Mouse (Mus musculus) liver, embryonic 14 days (tissue): ENCODE measurements around the gene Klk11. TPM values are rescaled to one million over a fixed set of nuclear protein-coding genes. Genes with fewer than 3 reads are reported as not detected.

Experiments
- polyA plus RNA-seq: library from polyadenylated mRNA; depleted of rRNA; stranded (reverse); fragments of >200 nt; gene quantifications from 2 replicates; pipeline ENCODE4 v1.2.3, GENCODE M21; 2012; rRNA removed

Klk11 gene
- not detected in 2 replicates for polyA plus RNA-seq

DNA sequence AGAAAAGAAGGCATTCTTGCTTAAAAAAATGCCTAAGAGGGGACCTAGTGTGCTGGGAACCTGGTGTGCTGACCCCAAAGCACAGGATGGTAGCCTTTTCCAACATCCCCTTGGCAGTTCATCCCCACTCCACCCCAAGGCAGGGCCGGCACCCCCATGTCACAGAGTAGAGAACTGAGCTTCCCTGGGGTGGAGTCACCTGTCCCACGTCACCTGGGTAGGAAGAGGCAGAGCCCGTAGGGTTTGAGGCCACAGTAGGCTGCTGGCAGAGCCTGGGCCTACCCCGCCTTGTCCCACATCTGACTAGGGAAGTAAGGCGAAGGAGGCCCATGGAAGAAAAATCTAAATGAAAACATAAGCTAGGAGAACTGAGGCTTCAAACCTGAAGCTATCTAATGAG is at the start of gene Klk11:
TSS of gene Klk11 (plus strand) at position 241 of the 400 bp plus-strand sequence.

DNA sequence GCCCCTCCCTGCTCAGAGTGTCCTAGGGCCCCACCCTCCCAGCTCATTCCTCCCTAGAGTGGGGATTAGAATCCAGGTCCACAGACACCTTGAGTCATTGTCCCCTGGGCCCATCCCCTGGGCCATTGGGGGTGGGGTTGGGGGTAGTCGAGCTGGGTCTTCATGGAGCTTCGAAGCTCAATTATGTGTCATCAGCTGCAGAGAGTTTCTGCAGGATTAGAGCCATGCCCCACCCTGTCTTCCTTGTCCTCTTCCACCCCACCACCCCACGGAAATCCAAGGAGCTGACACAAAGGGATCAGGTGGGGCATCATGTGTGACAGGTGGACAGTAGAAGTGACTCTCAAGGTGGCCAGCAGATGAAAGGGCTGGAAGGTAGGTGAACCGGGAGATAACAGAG is 5.8 kb upstream of the Klk11 start, which contains the start of gene Klk12:
TSS of gene Klk12 (plus strand) at position 301 of the 400 bp plus-strand sequence.

DNA sequence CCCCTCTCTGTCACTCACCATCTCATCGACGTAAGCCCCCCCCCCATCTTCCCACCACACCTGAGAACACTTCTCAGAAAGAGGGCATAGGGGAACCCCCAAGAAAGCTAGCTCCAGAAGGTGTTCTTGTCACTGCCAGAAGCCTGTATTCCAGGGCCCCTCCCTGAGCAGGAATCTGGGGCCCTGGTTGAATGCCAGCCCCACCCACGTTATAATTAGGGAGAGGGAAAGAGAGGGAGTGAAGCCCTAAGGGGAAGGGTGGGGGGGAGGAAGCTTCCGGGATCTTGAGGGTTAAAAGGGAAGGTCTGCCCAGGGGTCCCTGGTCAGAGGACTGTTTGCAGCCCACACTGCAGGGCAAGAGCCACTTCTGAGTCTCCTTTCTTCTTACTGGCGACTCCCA is 6.3 kb downstream of the Klk11 start, which contains the start of gene Klk10:
TSS of gene Klk10 (plus strand) at position 290 of the 400 bp plus-strand sequence.

DNA sequence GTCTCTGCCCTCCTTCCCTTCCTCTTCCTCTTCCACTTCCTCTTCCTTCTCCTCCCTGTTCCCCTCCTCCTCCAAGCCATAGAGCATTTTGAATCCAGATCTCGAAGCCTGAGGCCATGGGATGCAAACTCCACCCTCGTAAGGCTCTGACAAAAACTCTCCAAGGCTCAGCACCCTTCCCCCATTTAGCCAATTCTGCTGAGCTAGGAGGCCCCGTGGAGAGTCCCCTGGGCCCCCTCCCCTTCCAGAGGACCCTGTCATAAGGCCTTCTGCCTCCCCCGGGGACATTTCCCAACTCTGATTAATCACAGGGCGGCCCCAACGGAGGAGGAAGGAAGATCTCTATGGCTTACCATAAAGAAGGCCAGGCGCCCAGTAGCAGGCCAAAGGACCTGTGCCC is 17.2 kb downstream of the Klk11 start, which contains the start of gene Klk9:
TSS of gene Klk9 (plus strand) at position 301 of the 400 bp plus-strand sequence.

DNA sequence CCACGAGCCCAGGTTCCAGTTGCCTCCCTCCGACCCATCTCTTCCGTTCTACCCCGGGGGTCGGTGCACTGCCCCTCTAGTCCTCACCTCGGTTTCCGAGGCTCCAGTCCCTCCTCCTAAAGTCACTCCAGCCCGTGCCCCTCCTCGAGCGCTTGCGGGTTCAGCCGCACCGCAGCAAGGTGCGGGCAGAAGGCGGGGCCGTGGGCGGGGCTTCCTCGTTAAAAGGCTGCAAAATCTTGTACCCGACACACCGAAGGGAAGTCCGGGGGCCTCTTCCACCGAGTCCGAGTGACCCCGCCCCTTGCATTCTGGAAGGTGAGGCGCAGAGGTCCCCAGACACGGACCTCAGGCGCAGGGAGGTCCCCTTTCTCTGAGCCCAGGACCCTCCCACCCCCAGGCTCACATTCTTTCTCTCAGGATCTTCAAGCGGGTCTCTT is 22.9 kb downstream of the Klk11 start, which contains the start of gene Klk8:
TSS of gene Klk8 (plus strand) at position 245 of the 437 bp plus-strand sequence.

DNA sequence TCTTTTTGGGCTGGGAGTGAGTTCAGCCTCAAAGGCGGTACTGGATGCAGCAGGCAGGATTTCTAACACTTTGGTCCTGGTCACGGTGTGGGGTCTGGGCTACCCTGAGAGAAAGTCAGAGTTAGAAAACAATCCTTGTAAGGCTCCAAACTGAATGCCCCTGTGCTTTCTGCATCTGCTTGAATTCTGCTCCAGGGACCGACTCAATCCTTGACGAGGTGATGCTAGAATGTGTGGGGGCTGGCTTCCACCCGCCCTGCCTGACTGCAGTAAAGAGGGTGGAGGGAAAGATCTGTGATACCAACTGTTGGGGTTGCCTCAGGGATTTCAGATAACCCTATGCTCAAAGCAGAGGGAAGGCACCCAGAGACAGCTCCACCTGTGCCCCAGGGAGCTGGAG is 36.6 kb downstream of the Klk11 start, which contains the start of gene Klk7:
TSS of gene Klk7 (plus strand) at position 301 of the 400 bp plus-strand sequence.

GRCm38 (mm10) chr7:43824199-43824598 is 49.8 kb downstream of the Klk11 start, which contains the start of gene Klk6:
TSS of gene Klk6 (plus strand) at chr7:43824499.

Other genes with a start within 250 kb of the Klk11 start
- gene Cd33, start 230.2 kb upstream of the Klk11 start, polyA plus RNA-seq: 0.93 and 1.2 TPM in 2 replicates
- gene Zfp658, start 212.3 kb upstream of the Klk11 start, polyA plus RNA-seq: 0.29 and 0.36 TPM in 2 replicates
- gene Zfp719, start 195.0 kb upstream of the Klk11 start, polyA plus RNA-seq: 0.72 and 0.96 TPM in 2 replicates
- gene Zfp819, start 167.4 kb upstream of the Klk11 start, polyA plus RNA-seq: 0.02 TPM in 1 of 2 replicates, not detected in the other
- gene Ceacam18, start 139.9 kb upstream of the Klk11 start, polyA plus RNA-seq: not detected in 2 replicates
- gene Siglece, start 114.4 kb upstream of the Klk11 start, polyA plus RNA-seq: 1.2 and 2.0 TPM in 2 replicates
- 2.7 and 3.1 TPM in 2 replicates for gene Ctu1, start 102.6 kb upstream of the Klk11 start, polyA plus RNA-seq
- 0.03 TPM in 2 replicates for gene Klk14, start 84.2 kb upstream of the Klk11 start, polyA plus RNA-seq
- gene Klk13, start 62.0 kb upstream of the Klk11 start, polyA plus RNA-seq: 0.02 and 0.03 TPM in 2 replicates
- gene Klk12, start 5.7 kb upstream of the Klk11 start, polyA plus RNA-seq: not detected in 2 replicates
- not detected in 2 replicates for gene Klk10, start 6.4 kb downstream of the Klk11 start, polyA plus RNA-seq
- not detected in 2 replicates for gene Klk9, start 17.3 kb downstream of the Klk11 start, polyA plus RNA-seq
- 3.8 and 4.5 TPM in 2 replicates for gene Klk8, start 23.0 kb downstream of the Klk11 start, polyA plus RNA-seq
- gene Klk7, start 36.7 kb downstream of the Klk11 start, polyA plus RNA-seq: 0.02 TPM in 1 of 2 replicates, not detected in the other
- not detected in 2 replicates for gene Klk6, start 49.9 kb downstream of the Klk11 start, polyA plus RNA-seq
- not detected in 2 replicates for gene Klk5, start 67.4 kb downstream of the Klk11 start, polyA plus RNA-seq
- gene Klk4, start 106.6 kb downstream of the Klk11 start, polyA plus RNA-seq: not detected in 2 replicates
- gene Klk15, start 159.1 kb downstream of the Klk11 start, polyA plus RNA-seq: not detected in 2 replicates
- gene Klk1b8, start 176.1 kb downstream of the Klk11 start, polyA plus RNA-seq: not detected in 2 replicates
- gene Klk1b1, start 192.1 kb downstream of the Klk11 start, polyA plus RNA-seq: not detected in 2 replicates
- gene Klk1b9, start 201.5 kb downstream of the Klk11 start, polyA plus RNA-seq: not detected in 2 replicates
- not detected in 2 replicates for gene Klk1b11, start 221.3 kb downstream of the Klk11 start, polyA plus RNA-seq
- not detected in 2 replicates for gene Klk1b26, start 237.6 kb downstream of the Klk11 start, polyA plus RNA-seq